Mouse (Mus musculus): Measurements from ENCODE around the gene Dhx37. TPM values are rescaled to one million over a fixed set of nuclear protein-coding genes. Genes with fewer than 3 reads are reported as not detected.

The Dhx37 gene
- total and polyA plus RNA-seq, 3 experiments, result 27.4 to 549 (median 55.3) TPM

DNA sequence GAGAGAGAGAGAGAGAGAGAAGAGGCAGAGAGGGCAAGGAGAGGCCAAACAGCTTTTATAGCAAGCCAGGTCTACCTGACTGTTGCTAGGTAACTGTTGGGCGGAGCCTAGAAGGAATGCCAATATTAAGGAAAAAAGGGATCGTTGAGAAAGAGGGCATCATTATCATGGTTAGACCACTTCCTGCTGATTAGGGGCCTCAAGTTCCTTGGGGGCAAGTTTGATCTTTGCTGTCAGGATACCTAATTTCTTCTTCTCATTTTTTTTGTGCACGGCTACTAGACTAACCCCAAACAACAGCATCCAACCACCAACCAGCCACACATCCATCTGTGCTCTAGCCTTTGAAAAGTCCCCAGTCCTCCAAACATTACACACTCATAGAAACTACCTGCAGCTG lies 10.0 kb upstream of the Dhx37 start:
- no peaks in the 10 kb centered on the region for H3K27me3 ChIP-seq (ENCODE audit: control insufficient read depth in 1 of 2, insufficient read depth in 2 of 2, low read length in 2 of 2)
- peaks cover 71% of the 10 kb centered on the region for H3K79me2 ChIP-seq (ENCODE audit: control insufficient read depth, insufficient read depth, low read length, poor library complexity)
- TF ChIP-seq MAFK (IDR thresholded peaks at IDR 0.05; ENCODE audit: borderline replicate concordance, low read depth, low read length), result 0 out of 2 replicates have a peak, but pooled peaks have one; percentile 61
- peak; percentile 54 for TF ChIP-seq TCF12 (IDR thresholded peaks at IDR 0.05; ENCODE audit: low read depth, low read length)
- TF ChIP-seq EP300 (IDR thresholded peaks at IDR 0.05; ENCODE audit: low read depth in 1 of 2, low read length in 2 of 2), result peak; percentile 87 to 89
- TF ChIP-seq ZNF384 (IDR thresholded peaks at IDR 0.05; ENCODE audit: low read depth, low read length), result peak; percentile 78
- TF ChIP-seq RCOR1 (IDR thresholded peaks at IDR 0.05; ENCODE audit: low read depth, low read length), result peak; percentile 79
- TF ChIP-seq USF1 (IDR thresholded peaks at IDR 0.05; ENCODE audit: low read depth, low read length), result no peak
- no peak for TF ChIP-seq CHD1 (IDR thresholded peaks at IDR 0.05; ENCODE audit: low read depth, low read length)
- 0 out of 2 replicates have a peak, but pooled peaks have one; percentile 30 for TF ChIP-seq TBP (IDR thresholded peaks at IDR 0.05; ENCODE audit: low read depth, low read length)
- TF ChIP-seq GATA1 (IDR thresholded peaks at IDR 0.05; ENCODE audit: low read depth, low read length), result peak; percentile 89
- peak; percentile 73 for TF ChIP-seq ETS1 (IDR thresholded peaks at IDR 0.05; ENCODE audit: low read depth, low read length)
- TF ChIP-seq ZMIZ1 (IDR thresholded peaks at IDR 0.05; ENCODE audit: low read depth, low read length), result no peak
- TF ChIP-seq MAZ (IDR thresholded peaks at IDR 0.05; ENCODE audit: low read depth, low read length), result 0 out of 2 replicates have a peak, but pooled peaks have one; percentile 62
- peak; percentile 76 for TF ChIP-seq JUND (IDR thresholded peaks at IDR 0.05; ENCODE audit: low read depth, low read length)
- TF ChIP-seq MYB (IDR thresholded peaks at IDR 0.05; ENCODE audit: low read depth, low read length), result peak; percentile 64; the same call in 1 of the 2 replicates
- peak; percentile 78 for TF ChIP-seq SIN3A (IDR thresholded peaks at IDR 0.05; ENCODE audit: low read length)
- peak overlapping the region; percentile 84 for H3K27ac ChIP-seq (ENCODE audit: control insufficient read depth, low read depth, low read length)
- peak; percentile 69 for DNase-seq (ENCODE audit: low read depth, low spot score)
- H3K9ac ChIP-seq (ENCODE audit: control insufficient read depth, low read depth, low read length, poor library complexity, severe bottlenecking), result peak overlapping the region; percentile 6; the same call in 1 of the 2 replicates
- H3K36me3 ChIP-seq (ENCODE audit: control insufficient read depth in 1 of 2, insufficient read depth in 2 of 2, low read length in 2 of 2), result peaks cover 12 to 34% of the 10 kb centered on the region in 2 experiments
- no peaks in the 10 kb centered on the region for H3K9me3 ChIP-seq (replicated peaks; ENCODE audit: insufficient read depth, low read length)
- peak overlapping the region in 1 of 2 experiments; percentile 98; a peak in 2 of 4 replicates for H3K4me3 ChIP-seq (ENCODE audit: control insufficient read depth in 1 of 2, insufficient read depth in 1 of 2, low read depth in 2 of 2, low read length in 2 of 2)
- peaks cover 14 to 29% of the 10 kb centered on the region in 2 experiments for H3K4me1 ChIP-seq (ENCODE audit: control insufficient read depth in 1 of 2, insufficient read depth in 2 of 2, low read length in 2 of 2)

DNA sequence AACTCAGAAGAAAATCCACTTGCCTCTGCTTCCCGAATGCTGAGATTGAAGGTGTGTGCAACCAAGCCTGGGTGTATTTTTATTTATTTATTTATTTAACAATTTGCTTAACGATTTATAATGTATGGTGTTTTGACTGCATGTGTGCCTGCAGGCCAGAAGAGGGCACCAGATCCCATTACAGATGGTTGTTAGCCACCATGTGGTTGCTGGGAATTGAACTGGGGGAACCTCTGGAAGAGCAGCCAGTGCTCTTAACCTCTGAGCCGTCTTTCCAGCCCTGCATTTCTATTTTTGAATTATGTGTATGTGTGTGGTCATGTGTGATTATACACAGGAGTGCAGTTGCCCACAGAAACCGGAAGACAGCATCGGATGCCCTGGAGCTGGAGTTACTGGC lies 9.4 kb upstream of the Dhx37 start:
- Histone ChIP-seq H3K27ac (ENCODE audit: control insufficient read depth, low read depth, low read length) (peak overlapping the region; percentile 84), H3K9ac (ENCODE audit: control insufficient read depth, low read depth, low read length, poor library complexity, severe bottlenecking) (peak overlapping the region; percentile 96), H3K27me3 (ENCODE audit: control insufficient read depth in 1 of 2, insufficient read depth in 2 of 2, low read length in 2 of 2) (no peaks in the 10 kb centered on the region), H3K9me3 (replicated peaks; ENCODE audit: insufficient read depth, low read length) (no peaks in the 10 kb centered on the region), H3K4me3 (ENCODE audit: control insufficient read depth in 1 of 2, insufficient read depth in 1 of 2, low read depth in 2 of 2, low read length in 2 of 2) (peak overlapping the region; percentile 89 to 98), H3K4me1 (ENCODE audit: control insufficient read depth in 1 of 2, insufficient read depth in 2 of 2, low read length in 2 of 2) (peaks cover 14 to 29% of the 10 kb centered on the region in 2 experiments), H3K79me2 (ENCODE audit: control insufficient read depth, insufficient read depth, low read length, poor library complexity) (peaks cover 65% of the 10 kb centered on the region), H3K36me3 (ENCODE audit: control insufficient read depth in 1 of 2, insufficient read depth in 2 of 2, low read length in 2 of 2) (peaks cover 10 to 34% of the 10 kb centered on the region in 2 experiments)
- TF ChIP-seq ZC3H11A (IDR thresholded peaks at IDR 0.05; ENCODE audit: low read depth, low read length), result no peak
- peak; percentile 45 to 58 (median 48) for TF ChIP-seq CTCF (IDR thresholded peaks at IDR 0.05 in 2 of 3, conservative IDR thresholded peaks at IDR 0.05 in 1 of 3; ENCODE audit: control insufficient read depth in 1 of 3, insufficient read depth in 1 of 3, low read depth in 2 of 3, low read length in 3 of 3, poor library complexity in 1 of 3, severe bottlenecking in 1 of 3)
- no peak for TF ChIP-seq USF2 (IDR thresholded peaks at IDR 0.05; ENCODE audit: borderline replicate concordance in 1 of 2, insufficient read depth in 1 of 2, low read depth in 1 of 2, low read length in 2 of 2)
- TF ChIP-seq RAD21 (IDR thresholded peaks at IDR 0.05; ENCODE audit: low read depth, low read length), result peak; percentile 34
- TF ChIP-seq SMC3 (IDR thresholded peaks at IDR 0.05; ENCODE audit: low read depth, low read length), result peak; percentile 32
- peak; percentile 12; the same call in 1 of the 2 replicates for TF ChIP-seq MAX (IDR thresholded peaks at IDR 0.05; ENCODE audit: low read length)
- no peak for TF ChIP-seq POLR2A (IDR thresholded peaks at IDR 0.05; ENCODE audit: control insufficient read depth in 1 of 2, insufficient read depth in 1 of 2, low read depth in 1 of 2, low read length in 2 of 2, poor library complexity in 1 of 2)
- TF ChIP-seq MYC (IDR thresholded peaks at IDR 0.05; ENCODE audit: low read depth, low read length), result peak; percentile 89
- DNase-seq (ENCODE audit: low read depth, low spot score), result peak; percentile 56

Data from MEL (cell line).